Mouse (Mus musculus) liver, embryonic 14.5 days (tissue): ENCODE measurements around the gene Nckap1l.

Experiments used
- CTCF ChIP-seq: IDR thresholded peaks from 2 replicates; pipeline ENCODE4 v1.5.1; 2016; ENCODE audit warnings: antibody characterized with exemption, low read depth, control low read depth
- EP300 ChIP-seq: IDR thresholded peaks from 2 replicates; pipeline ENCODE4 v1.6.1; 2016; ENCODE audit warnings: antibody characterized with exemption, low read depth

DNA sequence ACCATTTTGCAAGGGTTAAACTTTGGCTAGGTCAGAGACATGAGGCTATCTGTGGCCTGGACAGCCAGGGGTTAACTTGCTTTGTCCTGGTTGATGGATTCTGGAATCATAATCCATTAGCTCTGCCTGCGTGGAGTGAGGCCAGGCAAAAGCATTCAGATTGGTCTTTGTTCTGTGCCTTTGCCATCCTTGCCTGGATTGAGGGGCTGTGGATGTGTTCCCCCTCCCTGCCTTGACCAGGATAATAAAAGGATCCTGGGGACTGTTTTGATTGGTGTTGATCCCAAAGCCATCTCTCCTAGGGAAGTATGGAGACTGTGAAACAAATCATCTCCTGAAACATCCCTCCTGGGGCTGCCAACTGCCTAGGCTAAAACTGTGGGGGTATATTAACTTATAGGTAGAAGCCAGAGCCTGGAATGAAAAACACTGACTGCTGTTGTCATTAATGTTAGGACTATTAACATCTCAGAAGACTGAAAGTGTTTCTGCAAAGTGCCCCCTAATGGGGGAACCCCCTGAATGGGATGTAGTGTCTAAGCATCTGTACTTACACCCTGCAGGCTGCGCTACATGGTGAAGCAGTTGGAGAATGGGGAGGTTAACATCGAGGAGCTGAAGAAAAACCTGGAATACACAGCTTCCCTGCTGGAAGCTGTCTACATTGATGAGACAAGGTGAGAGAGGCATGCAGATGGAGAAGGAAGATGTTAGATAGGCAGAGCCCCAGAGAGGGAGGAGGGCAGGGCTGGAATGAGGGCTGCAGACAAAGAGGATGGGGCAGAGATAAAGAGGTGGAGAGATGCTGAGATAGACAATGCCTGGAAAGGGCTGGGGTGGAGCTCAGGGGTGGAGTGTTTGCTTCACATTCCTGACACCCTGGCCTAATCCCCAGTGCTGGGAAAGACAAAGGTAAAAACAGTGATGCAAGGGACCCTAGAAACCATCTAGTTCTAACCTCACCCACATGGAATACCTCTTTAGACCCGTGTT, 66.1 kb downstream of the Nckap1l start:
- TF ChIP-seq EP300, result no peak
- no peak for TF ChIP-seq CTCF
